Mouse (Mus musculus): ENCODE measurements around the gene Chn1. TPM values are rescaled to one million over a fixed set of nuclear protein-coding genes. Genes with fewer than 3 reads are reported as not detected.
A peak's percentile ranks its signal among the peaks of the same experiment; 100 is the strongest.

The Chn1 gene
- total RNA-seq, 4 experiments from 2014 or later: 35.8 to 43.6 (median 36.3) TPM

GRCm38 (mm10) chr2:73592231-73593100, 182.7 kb downstream of the Chn1 start:
- peak; percentile 86 for DNase-seq (ENCODE audit: low spot score)

DNA sequence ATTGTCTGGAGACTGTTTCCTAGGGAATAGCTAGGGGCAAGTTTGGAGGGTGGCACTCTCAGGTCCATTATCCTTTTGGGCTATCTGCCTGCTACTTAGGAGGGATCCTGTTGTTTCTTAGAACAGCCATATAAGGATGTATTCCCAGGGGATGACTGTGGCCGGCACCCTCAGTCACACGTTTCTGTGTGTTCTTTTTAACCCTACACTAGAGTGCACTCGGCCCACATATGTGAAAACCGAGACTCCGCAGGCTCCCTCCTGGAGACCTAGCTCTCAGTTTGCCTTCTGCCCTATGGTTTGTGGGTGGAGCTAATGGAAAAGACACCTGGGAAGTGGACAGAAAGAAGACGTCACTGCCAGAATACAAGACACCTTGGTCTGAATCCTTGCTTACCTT, 183.9 kb downstream of the Chn1 start:
- no peak for DNase-seq (ENCODE audit: low spot score)

DNA sequence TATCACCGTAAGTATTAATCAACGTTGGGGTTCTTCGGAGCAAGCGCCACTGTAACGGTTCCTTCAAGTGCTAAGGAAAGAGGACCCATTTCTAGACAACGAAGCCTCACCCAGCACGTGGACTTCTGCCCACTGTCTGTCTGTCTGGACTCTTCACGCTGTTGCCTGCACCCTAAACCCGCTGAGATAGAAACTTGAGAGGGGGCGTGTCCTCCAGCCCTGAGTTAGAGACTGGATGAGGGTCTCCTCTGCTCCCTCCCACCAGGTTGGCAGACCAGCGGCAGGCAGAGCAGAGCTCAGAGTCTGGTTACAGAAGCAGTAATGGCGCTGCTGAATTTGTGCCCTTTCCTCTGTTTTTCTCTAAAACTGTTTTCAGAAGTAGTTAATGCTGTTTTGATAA, 185.0 kb downstream of the Chn1 start:
- no peak for DNase-seq (ENCODE audit: low spot score)

GRCm38 (mm10) chr2:73588951-73589350, 186.2 kb downstream of the Chn1 start:
- DNase-seq (ENCODE audit: low spot score): no peak

- DNase-seq (ENCODE audit: low spot score): no peak
Observed at GRCm38 (mm10) chr2:73587109-73587506, 188.0 kb downstream of the Chn1 start.

DNA sequence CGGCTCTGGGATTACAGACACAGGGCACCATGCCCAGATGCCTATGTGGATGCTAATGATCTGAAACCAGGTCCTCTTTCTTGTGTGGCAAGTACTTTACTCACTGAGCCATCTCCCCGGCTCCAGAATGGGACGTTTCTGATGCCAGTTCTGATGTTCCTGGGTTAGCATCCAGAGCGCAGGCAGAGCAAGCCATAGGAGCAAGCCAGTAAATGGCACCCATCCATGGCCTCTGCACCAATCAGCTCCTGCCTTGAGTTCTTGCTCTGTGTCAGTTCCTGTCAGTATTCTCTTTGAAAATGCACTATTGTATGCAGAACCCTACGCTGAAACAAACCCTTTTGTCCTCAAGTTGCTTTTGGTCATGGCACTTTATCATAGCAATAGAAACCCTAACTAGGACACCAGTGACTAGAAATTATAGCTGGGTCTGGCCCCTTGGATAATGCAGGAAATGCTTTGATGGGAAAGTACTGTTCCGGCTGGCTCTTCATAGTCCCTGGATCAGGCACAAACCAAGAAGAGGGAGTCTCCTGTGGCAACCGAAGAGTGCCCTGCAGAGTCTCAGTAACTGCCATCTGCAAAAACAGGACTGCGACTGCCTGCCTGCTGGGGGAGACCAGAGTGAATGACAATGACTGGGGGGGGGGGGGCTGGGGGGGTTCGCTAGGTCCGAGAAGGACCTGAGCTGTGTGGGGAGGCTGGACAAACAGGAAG, 188.6 kb downstream of the Chn1 start:
- DNase-seq (ENCODE audit: low spot score): no peak

- DNase-seq (ENCODE audit: low spot score): no peak
Observed at GRCm38 (mm10) chr2:73585347-73585831, 189.8 kb downstream of the Chn1 start.

- DNase-seq (ENCODE audit: low spot score): peak; percentile 53
Observed at GRCm38 (mm10) chr2:73584645-73585346, 190.3 kb downstream of the Chn1 start.

DNA sequence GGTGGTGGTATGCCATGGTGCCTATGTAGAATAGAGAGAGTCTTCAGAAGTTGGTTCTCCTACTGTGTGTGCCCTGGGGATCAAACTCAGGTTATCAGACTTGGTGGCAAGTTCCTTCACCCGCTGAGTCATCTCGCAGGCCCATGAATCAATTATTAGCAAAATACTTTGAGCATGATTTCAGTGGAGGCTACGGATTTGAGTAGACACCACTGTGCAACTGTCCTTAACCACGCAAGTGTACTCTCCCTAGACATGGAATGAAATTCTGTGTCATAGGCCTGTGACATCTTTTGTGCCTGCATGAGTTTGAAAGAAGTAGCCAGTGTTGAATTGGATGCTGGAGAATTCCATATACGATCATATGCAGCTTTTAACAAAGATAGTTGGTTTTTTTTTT, 194.4 kb downstream of the Chn1 start:
- DNase-seq (ENCODE audit: low spot score): no peak

DNA sequence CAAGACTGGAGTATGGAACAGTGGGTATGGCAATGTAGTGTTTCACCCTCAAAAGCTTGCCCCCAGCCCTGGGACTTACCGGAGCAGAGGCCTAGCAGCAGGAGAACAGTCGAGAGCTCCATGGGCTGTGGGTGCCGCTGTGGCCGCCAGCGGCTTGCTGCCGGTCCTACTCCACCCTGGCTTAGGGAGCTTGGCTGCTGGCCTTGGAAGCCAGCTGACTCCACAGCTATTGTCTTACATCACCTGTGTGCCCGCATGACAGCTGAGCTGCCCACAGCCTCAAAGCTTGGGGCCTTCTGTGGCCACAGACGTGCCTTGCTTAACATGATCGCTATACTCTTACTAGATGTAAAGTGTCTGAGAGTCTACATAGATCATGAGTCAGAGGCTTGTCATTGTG, 195.0 kb downstream of the Chn1 start, which contains the start of gene Chrna1:
Gene Chrna1, minus strand, starts transcription at position 173 of the 400 bp plus-strand sequence.
- DNase-seq (ENCODE audit: low spot score): no peak

DNA sequence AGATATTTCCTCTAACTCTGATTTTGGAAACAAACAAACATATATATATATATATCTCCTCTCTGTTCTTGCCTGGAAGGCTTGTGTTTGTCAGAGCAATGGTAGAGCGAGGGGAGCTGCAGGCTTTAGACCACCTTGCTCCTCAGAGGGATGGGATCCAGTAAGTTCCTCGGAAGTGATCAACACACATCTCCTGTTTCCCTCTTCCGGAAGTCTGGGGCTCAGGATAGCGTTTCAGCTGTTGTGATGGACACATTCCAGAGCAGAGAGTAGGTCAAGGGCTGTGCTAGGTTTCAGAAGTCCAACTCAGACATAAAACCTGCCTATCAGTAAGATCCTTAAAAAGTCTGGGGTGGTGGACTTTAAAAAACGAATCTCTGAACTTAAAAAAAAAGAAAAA, 196.0 kb downstream of the Chn1 start:
- DNase-seq (ENCODE audit: low spot score): no peak

DNA sequence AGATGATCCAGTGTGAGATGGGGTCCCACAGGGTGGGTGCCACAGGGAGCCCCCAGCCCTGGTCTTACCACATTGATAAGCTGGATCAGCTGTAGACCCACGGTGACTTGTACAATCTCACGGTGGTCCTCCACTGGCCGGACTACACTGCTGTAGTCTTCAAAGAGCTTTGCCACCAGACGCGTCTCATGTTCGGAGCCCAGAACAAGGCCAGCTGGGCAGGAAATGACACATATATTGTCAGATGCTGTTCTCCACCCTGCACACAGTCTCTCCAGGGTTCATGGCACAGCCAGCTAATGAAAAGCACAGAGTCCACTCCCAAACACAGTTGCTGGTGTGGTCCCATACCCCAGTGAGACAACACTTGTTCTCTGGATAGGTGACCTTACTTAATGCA, 200.7 kb downstream of the Chn1 start:
- DNase-seq (ENCODE audit: low spot score): no peak

- DNase-seq (ENCODE audit: low spot score): no peak
Observed at GRCm38 (mm10) chr2:73573556-73573955, 201.6 kb downstream of the Chn1 start.

- DNase-seq (ENCODE audit: low spot score): peak; percentile 42
Observed at GRCm38 (mm10) chr2:73572539-73573372, 202.4 kb downstream of the Chn1 start.

- no peak for DNase-seq (ENCODE audit: low spot score)
Observed at GRCm38 (mm10) chr2:73571901-73572300, 203.2 kb downstream of the Chn1 start.

DNA sequence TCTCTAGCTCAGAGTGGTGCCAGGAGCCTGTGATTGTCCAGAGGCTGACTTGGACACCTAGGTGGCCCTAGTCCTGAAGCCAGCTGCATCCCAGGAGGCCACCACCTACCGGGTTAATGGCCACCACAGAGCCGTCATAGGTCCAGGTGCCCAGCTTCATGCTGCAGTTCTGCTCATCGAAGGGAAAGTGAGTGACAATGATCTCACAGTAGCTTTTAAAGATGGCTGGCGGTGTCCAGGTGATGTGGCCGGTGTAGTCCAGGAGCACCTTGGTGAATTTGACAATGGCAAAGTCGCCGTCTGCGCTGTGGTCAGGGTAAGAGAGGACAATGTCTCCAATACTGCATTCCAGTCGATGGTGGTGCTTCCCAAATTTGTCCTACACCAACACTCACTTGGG, 203.8 kb downstream of the Chn1 start:
- DNase-seq (ENCODE audit: low spot score): no peak

- DNase-seq (ENCODE audit: low spot score): peak; percentile 71
Observed at GRCm38 (mm10) chr2:73566989-73567605, 208.0 kb downstream of the Chn1 start.

- DNase-seq (ENCODE audit: low spot score): no peak
Observed at GRCm38 (mm10) chr2:73566162-73566561, 209.0 kb downstream of the Chn1 start.

DNA sequence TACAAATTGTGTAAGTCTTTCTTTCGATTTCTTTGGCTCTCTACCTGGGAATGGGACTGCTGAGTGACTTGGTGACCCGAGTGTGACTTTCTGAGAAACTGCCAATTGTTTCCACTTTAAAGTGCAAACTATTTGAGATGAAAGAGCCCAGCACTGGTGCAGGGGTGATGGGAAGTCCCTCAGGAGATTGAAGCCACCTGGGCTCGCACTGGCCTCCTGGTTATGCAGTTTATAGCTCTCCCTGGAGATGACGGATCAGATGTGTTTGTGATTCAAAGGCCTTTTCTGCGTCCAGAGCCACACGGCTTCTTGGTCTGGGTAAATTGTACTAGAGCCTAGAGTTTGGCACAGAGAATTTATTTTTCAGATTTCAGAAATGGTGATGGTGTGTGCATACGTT, 211.5 kb downstream of the Chn1 start:
- no peak for DNase-seq (ENCODE audit: low spot score)

DNA sequence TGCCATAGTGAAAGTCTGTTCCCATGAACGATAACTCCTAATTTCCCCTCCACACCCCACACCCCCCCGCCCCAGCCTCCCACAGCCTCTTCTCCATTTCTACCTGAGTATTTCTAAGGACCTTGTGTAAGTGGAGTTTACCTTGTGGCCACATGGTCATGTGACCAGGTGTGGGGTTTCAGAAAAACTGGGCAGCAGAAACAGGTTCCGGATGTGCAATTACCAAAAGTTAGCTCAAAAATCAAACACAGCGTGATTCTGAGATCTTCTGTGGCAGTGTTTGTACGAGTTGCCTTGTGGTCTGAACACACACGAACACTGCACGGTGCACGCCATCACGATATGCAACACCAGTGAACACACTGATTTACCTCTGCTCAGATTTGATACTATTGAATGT, 212.5 kb downstream of the Chn1 start:
- no peak for DNase-seq (ENCODE audit: low spot score)

DNA sequence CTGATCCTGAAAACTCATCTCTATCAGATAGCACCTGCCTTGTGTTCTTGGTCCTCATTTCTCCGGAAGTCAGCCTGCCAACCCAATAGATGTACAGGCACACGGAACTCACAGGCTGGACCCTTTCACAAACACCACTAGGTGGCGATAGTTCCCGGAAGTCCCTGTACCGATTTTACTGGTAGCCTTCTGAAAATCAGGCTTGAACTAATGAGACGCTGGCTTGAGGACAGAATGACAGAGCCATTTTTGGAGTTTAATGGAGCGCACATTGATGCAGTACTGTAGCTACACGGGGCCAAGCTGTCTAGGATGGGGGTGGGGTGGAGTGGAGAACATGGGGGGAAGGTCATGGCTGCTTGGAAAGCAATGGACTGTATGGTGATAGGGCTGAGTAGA, 213.5 kb downstream of the Chn1 start:
- no peak for DNase-seq (ENCODE audit: low spot score)
